Mouse (Mus musculus): Measurements from ENCODE around the gene Gprin1. TPM values are rescaled to one million over a fixed set of nuclear protein-coding genes. Genes with fewer than 3 reads are reported as not detected.

The Gprin1 gene
- total RNA-seq, 2 experiments from 2014 or later, result 149 to 150 TPM

- DNase-seq (ENCODE audit: low spot score in 2 of 2), result peak in 1 of 2 experiments; percentile 16
Measured at GRCm38 (mm10) chr13:54760906-54761305, 11.2 kb upstream of the Gprin1 start.

- peak; percentile 66 to 76 for DNase-seq (ENCODE audit: low spot score in 2 of 2)
Measured at GRCm38 (mm10) chr13:54760164-54760795, 10.6 kb upstream of the Gprin1 start.

GRCm38 (mm10) chr13:54759496-54759895, 9.8 kb upstream of the Gprin1 start:
- no peak for DNase-seq (ENCODE audit: low spot score in 2 of 2)

GRCm38 (mm10) chr13:54758756-54759470, 9.2 kb upstream of the Gprin1 start:
- DNase-seq (ENCODE audit: low spot score in 2 of 2), result no peak

- DNase-seq (ENCODE audit: low spot score in 2 of 2), result peak; percentile 92 to 93
Measured at GRCm38 (mm10) chr13:54758045-54758755, 8.5 kb upstream of the Gprin1 start.

- peak in 1 of 2 experiments; percentile 14 for DNase-seq (ENCODE audit: low spot score in 2 of 2)
Measured at GRCm38 (mm10) chr13:54757093-54757830, 7.6 kb upstream of the Gprin1 start.

- peak in 1 of 2 experiments; percentile 4 for DNase-seq (ENCODE audit: low spot score in 2 of 2)
Measured at GRCm38 (mm10) chr13:54756156-54756712, 6.6 kb upstream of the Gprin1 start.

GRCm38 (mm10) chr13:54755201-54755830, 5.6 kb upstream of the Gprin1 start:
- DNase-seq (ENCODE audit: low spot score in 2 of 2), result peak in 1 of 2 experiments; percentile 55

- peak in 1 of 2 experiments; percentile 13 for DNase-seq (ENCODE audit: low spot score in 2 of 2)
Measured at GRCm38 (mm10) chr13:54754169-54755080, 4.8 kb upstream of the Gprin1 start.

- DNase-seq (ENCODE audit: low spot score in 2 of 2), result peak in 1 of 2 experiments; percentile 2
Measured at GRCm38 (mm10) chr13:54753733-54754132, 4.1 kb upstream of the Gprin1 start.

- DNase-seq (ENCODE audit: low spot score in 2 of 2), result peak; percentile 81 to 93
Measured at GRCm38 (mm10) chr13:54752656-54753055, 3.0 kb upstream of the Gprin1 start.

- DNase-seq (ENCODE audit: low spot score in 2 of 2), result no peak
Measured at GRCm38 (mm10) chr13:54750699-54751098, 1.0 kb upstream of the Gprin1 start.

GRCm38 (mm10) chr13:54749061-54749863, 412 bp downstream of the Gprin1 start:
- DNase-seq (ENCODE audit: low spot score in 2 of 2), result peak; percentile 65 to 75

GRCm38 (mm10) chr13:54748721-54749060, 983 bp downstream of the Gprin1 start:
- no peak for DNase-seq (ENCODE audit: low spot score in 2 of 2)

- no peak for DNase-seq (ENCODE audit: low spot score in 2 of 2)
Measured at GRCm38 (mm10) chr13:54748190-54748589, 1.5 kb downstream of the Gprin1 start.

GRCm38 (mm10) chr13:54746896-54747295, 2.8 kb downstream of the Gprin1 start:
- no peak for DNase-seq (ENCODE audit: low spot score in 2 of 2)

GRCm38 (mm10) chr13:54746110-54746509, 3.6 kb downstream of the Gprin1 start:
- no peak for DNase-seq (ENCODE audit: low spot score in 2 of 2)

GRCm38 (mm10) chr13:54738213-54738601, 11.5 kb downstream of the Gprin1 start:
- DNase-seq (ENCODE audit: low spot score in 2 of 2), result no peak

All from layer of hippocampus, postnatal 14 days (tissue).